Mouse (Mus musculus) erythroid progenitor cell, adult 5-6 weeks (primary cell): Measurements from ENCODE around the gene Ajuba. TPM values are rescaled to one million over a fixed set of nuclear protein-coding genes. Genes with fewer than 3 reads are reported as not detected.

Source experiments
- ATAC-seq: replicated peaks from 2 replicates; pipeline ENCODE4 v1.8.0; 2016; ENCODE audit warnings: moderate number of reproducible peaks, mild to moderate bottlenecking, moderate TSS enrichment, inconsistent platforms; ENCODE audit not compliant: poor library complexity, low FRiP score, severe bottlenecking
- total RNA-seq, 2 experiments: library from RNA; stranded (forward) in 1 of 2; stranded (reverse) in 1 of 2; fragments of 150-400 nt in 1 of 2; fragments of 186-747, 209-891 nt in 1 of 2; gene quantifications; 2 replicates each; pipeline versions ENCODE4 v1.2.3 to v1.2.4; 2015 to 2017; ENCODE audit warnings: low replicate concordance in 2 of 2

The Ajuba gene
- total RNA-seq, 2 experiments from 2014 or later: 2.5 TPM; not detected in 1

DNA sequence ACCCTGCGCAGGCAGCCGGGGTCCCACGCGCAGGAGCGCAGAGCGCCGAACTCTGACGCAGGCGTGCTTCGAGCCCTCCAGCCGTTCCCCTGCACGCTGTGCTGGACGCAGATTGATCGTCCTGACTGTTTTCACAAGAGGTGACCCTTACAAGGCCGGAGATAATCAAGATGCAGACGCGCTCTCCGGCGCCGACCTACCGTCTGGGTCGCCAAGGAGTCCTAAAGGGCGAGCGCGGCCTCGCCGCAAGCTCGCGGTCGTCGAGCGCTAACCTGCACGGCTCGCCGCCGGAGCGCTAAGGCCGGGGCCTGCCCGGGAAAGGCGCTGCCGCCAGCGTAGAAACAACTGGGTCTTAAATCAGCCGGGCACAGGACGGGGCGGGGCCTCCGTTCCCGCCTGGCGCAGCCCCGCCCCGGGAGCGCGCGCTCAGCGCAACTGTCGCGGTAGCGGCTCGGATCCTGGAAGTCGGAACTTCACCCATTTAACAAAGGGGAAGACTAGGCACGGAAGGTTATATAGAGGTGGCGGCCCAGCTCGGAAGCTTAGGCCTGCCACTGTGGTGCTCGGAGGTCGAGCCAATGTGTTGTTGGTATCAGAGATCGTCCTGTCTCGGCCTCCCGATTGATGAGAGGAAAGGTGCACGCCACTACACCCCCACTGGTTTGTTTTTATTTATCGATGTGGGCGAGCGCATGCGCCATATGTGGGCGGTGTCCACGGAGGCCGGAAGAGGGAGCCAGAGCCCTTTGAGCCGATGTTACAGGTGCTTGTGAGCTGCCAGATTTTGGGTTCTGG lies 23.2 kb downstream of the Ajuba start, which contains the start of gene Haus4:
TSS of gene Haus4 (minus strand) at position 642 of the 795 bp plus-strand sequence.
- peak; percentile 94 for ATAC-seq

DNA sequence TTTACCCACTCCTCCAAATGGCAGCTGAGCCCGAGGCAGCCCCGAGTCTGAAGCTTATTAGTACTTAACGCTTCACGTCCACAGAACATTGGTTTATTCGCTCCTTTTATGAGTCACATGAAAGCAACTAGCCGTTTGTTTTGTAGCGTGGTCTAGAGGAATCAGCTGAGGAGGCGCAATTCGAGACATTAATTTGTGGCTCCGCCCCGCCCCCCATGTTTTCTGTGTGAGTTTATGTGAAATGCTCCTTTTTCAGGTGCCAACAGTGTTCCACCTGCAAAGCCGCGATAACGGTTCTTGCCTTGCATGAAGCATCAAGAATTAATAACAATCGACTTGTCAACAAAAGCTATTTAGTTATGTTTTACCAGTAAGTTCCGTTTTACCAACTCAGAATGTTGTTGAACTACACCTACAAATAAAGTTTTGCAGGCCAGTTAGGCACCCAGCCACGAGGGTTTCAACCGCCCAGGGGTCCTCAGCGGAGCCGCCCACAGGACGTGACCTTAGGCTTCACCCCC lies 23.8 kb downstream of the Ajuba start:
- peak; percentile 42 for ATAC-seq

DNA sequence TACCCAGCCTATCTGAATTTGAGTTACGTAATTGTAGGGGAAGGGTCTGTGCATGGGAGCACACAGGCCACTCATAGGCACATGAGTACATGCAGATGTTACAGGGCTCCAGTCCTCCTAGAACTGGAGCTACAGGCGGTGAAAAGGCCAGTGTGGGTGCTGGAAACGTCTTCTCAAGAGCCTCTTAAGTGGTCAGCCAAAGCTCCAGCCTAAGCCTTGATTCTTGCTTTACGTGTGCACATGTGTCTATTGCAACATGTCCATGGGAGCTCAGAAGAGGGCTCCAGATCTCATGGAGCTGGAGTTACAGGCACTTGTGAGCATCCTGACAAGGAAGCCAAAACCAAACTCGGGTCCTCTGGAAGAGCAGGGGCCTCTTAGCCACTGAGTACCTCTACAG lies 32.7 kb downstream of the Ajuba start:
- ATAC-seq: no peak

DNA sequence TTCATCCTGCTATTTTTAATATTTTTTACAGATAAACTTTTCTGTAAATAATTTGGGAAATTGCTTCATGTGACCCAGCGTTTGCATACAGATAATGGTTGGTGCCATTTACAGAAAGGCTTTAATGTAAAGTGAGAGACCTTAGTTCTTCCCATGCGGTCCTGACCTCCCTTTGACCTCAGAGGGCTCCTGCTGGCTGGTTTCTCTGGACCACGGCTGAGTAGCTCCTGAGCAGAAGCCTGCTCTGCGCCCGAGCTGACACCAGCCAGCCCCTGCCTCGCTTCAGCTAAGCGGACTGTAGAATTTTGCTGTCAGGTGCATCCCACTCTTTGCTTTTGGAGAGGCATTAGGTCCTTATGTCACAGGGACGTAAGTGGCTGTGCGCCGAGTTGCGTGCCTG lies 36.6 kb downstream of the Ajuba start:
- no peak for ATAC-seq

DNA sequence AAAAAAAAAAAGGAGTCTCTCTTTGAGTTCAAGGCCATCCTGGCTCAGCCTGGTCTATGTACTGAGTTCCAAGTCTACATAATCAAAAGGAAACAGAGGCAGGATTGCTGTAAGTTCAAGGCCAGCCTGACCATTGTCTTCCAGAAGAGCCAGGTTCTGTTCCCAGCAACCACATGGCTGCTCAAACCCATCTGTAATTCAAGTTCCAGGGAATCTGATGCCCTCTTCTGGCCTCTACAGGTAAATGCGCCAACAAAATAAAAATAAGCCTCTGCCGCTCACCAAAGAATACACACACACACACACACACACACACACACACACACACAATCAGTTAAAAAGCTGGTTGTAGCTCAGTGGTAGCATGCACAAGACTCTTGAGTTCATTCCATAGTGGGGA lies 38.8 kb downstream of the Ajuba start:
- 0 out of 2 replicates have a peak, but pooled peaks have one; percentile 30 for ATAC-seq

DNA sequence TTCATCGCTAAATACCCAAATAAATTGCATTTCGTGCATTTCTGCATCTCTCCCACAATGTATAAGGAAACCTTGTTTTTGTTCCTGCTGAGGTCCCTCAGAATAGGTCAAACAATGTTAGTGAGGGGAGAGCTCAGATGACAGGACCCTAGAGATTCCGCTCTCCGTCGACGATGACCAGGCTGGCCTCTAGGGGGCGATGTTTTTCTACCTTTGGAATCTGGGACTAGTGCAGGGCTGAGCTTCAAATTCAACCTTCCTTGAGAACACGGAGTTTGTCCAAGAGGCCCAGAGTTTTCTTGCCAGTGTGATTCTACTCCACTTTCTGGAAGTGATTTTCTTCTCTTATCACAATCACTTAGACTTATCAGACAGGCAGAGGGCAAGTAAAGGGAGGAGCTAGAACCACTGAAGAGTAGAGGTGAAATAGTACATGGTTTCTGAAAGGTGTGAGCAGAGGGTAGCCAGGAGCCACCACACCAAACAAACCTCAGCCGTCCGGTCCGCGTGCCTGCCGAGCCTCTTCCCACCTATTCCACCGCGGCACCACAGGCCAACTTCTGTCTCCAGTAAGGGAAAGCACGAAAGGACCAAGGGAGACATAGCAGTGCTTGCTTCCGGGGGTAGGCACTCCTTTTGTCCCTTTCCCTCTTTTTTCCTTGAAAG lies 48.8 kb downstream of the Ajuba start:
- ATAC-seq: peak; percentile 90

DNA sequence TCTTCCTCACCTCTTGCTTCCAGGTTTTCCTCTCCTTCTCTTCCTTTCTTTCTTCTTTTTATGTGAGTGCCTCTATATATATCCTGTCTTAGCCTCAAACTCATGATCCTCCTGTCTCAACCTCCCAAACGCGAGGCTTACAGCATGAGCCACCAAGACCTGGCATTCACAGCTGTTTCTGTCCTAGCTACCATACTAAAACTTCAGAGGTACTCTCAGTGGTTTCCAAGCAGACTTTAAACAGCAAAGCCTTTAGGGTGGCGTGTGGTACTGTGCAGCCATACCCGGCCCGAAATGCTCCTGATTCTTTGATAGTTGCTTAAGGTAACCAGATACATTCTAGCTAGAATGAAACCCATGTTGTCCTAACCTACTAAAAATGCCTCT lies 49.4 kb downstream of the Ajuba start:
- ATAC-seq: 0 out of 2 replicates have a peak, but pooled peaks have one; percentile 32

DNA sequence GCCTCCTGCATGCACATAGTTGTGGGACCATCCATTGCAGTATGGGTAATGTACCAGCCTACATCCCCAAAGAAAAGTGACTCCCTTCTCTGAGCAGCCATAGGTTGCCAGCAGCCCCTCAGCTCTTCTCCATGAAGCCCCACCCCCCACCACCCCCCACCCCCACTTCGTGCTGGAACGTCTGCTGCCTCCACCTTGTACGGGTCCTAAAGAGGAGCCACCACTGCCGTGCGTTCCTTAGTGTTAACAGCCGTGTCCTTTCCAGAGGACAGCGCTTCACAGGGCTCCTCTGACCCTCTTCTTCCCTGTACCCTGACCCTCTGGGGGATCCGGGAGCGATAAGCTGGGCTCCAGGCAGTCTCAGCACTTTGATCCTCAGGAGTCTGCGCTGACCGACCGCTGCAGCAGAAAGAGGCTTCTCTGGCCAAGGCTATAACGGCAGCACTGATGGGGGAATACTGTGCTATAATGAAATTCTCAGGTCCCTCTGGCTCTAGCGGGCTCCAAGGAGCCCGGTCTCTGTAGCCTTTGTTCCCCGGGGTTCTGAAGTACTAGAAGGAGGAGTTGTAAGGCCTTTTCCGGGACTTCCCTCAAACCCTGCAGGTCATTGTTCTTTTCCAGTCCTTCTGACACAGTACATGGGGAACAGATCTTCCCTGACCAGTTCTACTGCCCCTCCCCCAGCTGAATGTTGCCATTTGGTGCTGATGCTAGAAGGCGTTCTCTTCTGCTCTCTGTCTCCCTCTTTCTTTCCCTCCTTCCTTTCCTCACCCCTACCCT lies 49.9 kb downstream of the Ajuba start:
- no peak for ATAC-seq

DNA sequence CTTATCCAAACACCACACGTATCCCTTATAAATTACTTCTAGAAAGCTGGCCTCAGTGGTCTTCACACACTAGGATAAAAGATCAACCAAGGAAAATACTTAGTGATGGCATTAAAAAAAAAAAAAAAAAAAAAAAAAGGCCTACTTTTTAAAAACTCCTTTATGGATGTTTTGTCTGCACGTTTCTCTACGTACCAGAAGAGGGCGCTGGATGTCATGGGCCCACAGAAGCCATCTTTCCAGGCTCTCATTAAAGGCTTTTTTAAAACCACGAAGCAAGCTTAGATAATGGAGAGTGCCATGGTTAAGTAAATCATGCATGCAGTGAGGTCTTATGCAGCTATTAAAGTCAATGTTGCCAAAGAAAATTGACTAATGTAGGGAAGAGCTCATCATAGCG lies 53.8 kb downstream of the Ajuba start:
- ATAC-seq: no peak

Other genes starting within 250 kb of the Ajuba start
- 13.3 and 21.0 TPM in 2 replicates for gene Oxa1l, start 216.7 kb downstream of the Ajuba start, total RNA-seq (2015; ENCODE audit: low replicate concordance)
- 14.0 and 19.3 TPM in 2 replicates for gene Oxa1l, start 216.7 kb downstream of the Ajuba start, total RNA-seq (2017; ENCODE audit: low replicate concordance)
- gene Slc7a7, start 159.8 kb downstream of the Ajuba start, total RNA-seq (2015; ENCODE audit: low replicate concordance): 1.7 and 2.5 TPM in 2 replicates
- gene Slc7a7, start 159.8 kb downstream of the Ajuba start, total RNA-seq (2017; ENCODE audit: low replicate concordance): 1.4 and 1.9 TPM in 2 replicates
- 74.6 and 93.1 TPM in 2 replicates for gene Mrpl52, start 150.6 kb downstream of the Ajuba start, total RNA-seq (2015; ENCODE audit: low replicate concordance)
- gene Mrpl52, start 150.6 kb downstream of the Ajuba start, total RNA-seq (2017; ENCODE audit: low replicate concordance): 1.1 and 26.1 TPM in 2 replicates
- gene Mmp14, start 145.9 kb downstream of the Ajuba start, total RNA-seq (2015; ENCODE audit: low replicate concordance): 1.8 TPM in 1 of 2 replicates, not detected in the other
- gene Mmp14, start 145.9 kb downstream of the Ajuba start, total RNA-seq (2017; ENCODE audit: low replicate concordance): 1.4 and 1.7 TPM in 2 replicates
- gene Lrp10, start 113.4 kb downstream of the Ajuba start, total RNA-seq (2015; ENCODE audit: low replicate concordance): 21.0 and 22.0 TPM in 2 replicates
- gene Lrp10, start 113.4 kb downstream of the Ajuba start, total RNA-seq (2017; ENCODE audit: low replicate concordance): 23.0 and 38.6 TPM in 2 replicates
- gene Rem2, start 101.5 kb downstream of the Ajuba start, total RNA-seq (2015; ENCODE audit: low replicate concordance): not detected in 2 replicates
- gene Rem2, start 101.5 kb downstream of the Ajuba start, total RNA-seq (2017; ENCODE audit: low replicate concordance): not detected in 2 replicates
- gene Prmt5, start 60.0 kb downstream of the Ajuba start, total RNA-seq (2015; ENCODE audit: low replicate concordance): 9.6 and 11.5 TPM in 2 replicates
- gene Prmt5, start 60.0 kb downstream of the Ajuba start, total RNA-seq (2017; ENCODE audit: low replicate concordance): 7.4 and 8.2 TPM in 2 replicates
- 63.4 and 91.4 TPM in 2 replicates for gene Haus4, start 22.9 kb downstream of the Ajuba start, total RNA-seq (2015; ENCODE audit: low replicate concordance)
- gene Haus4, start 22.9 kb downstream of the Ajuba start, total RNA-seq (2017; ENCODE audit: low replicate concordance): 43.3 and 75.6 TPM in 2 replicates
- 1.3 and 14.1 TPM in 2 replicates for gene 4931414P19Rik, start 28.4 kb upstream of the Ajuba start, total RNA-seq (2015; ENCODE audit: low replicate concordance)
- gene 4931414P19Rik, start 28.4 kb upstream of the Ajuba start, total RNA-seq (2017; ENCODE audit: low replicate concordance): 2.2 and 4.7 TPM in 2 replicates
- gene Psmb5, start 40.5 kb upstream of the Ajuba start, total RNA-seq (2015; ENCODE audit: low replicate concordance): 44.9 and 56.2 TPM in 2 replicates
- gene Psmb5, start 40.5 kb upstream of the Ajuba start, total RNA-seq (2017; ENCODE audit: low replicate concordance): 8.7 and 14.7 TPM in 2 replicates
- not detected in 2 replicates for gene Psmb11, start 43.9 kb upstream of the Ajuba start, total RNA-seq (2015; ENCODE audit: low replicate concordance)
- gene Psmb11, start 43.9 kb upstream of the Ajuba start, total RNA-seq (2017; ENCODE audit: low replicate concordance): not detected in 2 replicates
- gene Gm17606, start 63.4 kb upstream of the Ajuba start, total RNA-seq (2015; ENCODE audit: low replicate concordance): not detected in 2 replicates
- not detected in 2 replicates for gene Gm17606, start 63.4 kb upstream of the Ajuba start, total RNA-seq (2017; ENCODE audit: low replicate concordance)
- gene Cdh24, start 63.8 kb upstream of the Ajuba start, total RNA-seq (2015; ENCODE audit: low replicate concordance): 1.4 and 2.1 TPM in 2 replicates
- 2.8 and 14.1 TPM in 2 replicates for gene Cdh24, start 63.8 kb upstream of the Ajuba start, total RNA-seq (2017; ENCODE audit: low replicate concordance)
- gene 1700123O20Rik, start 108.7 kb upstream of the Ajuba start, total RNA-seq (2015; ENCODE audit: low replicate concordance): 45.7 and 46.9 TPM in 2 replicates
- 16.3 and 29.4 TPM in 2 replicates for gene 1700123O20Rik, start 108.7 kb upstream of the Ajuba start, total RNA-seq (2017; ENCODE audit: low replicate concordance)
- 153 and 270 TPM in 2 replicates for gene Acin1, start 109.4 kb upstream of the Ajuba start, total RNA-seq (2015; ENCODE audit: low replicate concordance)
- 381 and 431 TPM in 2 replicates for gene Acin1, start 109.4 kb upstream of the Ajuba start, total RNA-seq (2017; ENCODE audit: low replicate concordance)
- gene Gm29776, start 121.3 kb upstream of the Ajuba start, total RNA-seq (2015; ENCODE audit: low replicate concordance): not detected in 2 replicates
- not detected in 2 replicates for gene Gm29776, start 121.3 kb upstream of the Ajuba start, total RNA-seq (2017; ENCODE audit: low replicate concordance)
- gene Cebpe, start 134.6 kb upstream of the Ajuba start, total RNA-seq (2015; ENCODE audit: low replicate concordance): 14.7 and 25.9 TPM in 2 replicates
- 9.4 and 12.4 TPM in 2 replicates for gene Cebpe, start 134.6 kb upstream of the Ajuba start, total RNA-seq (2017; ENCODE audit: low replicate concordance)
- gene Slc7a8, start 204.4 kb upstream of the Ajuba start, total RNA-seq (2015; ENCODE audit: low replicate concordance): 7.1 and 11.9 TPM in 2 replicates
- 2.6 and 3.0 TPM in 2 replicates for gene Slc7a8, start 204.4 kb upstream of the Ajuba start, total RNA-seq (2017; ENCODE audit: low replicate concordance)
- not detected in 2 replicates for gene Rnf212b, start 236.6 kb upstream of the Ajuba start, total RNA-seq (2015; ENCODE audit: low replicate concordance)
- not detected in 2 replicates for gene Rnf212b, start 236.6 kb upstream of the Ajuba start, total RNA-seq (2017; ENCODE audit: low replicate concordance)